Mouse (Mus musculus) C2C12 (cell line): ENCODE data around the gene Uba52.

Experiments
- CTCF ChIP-seq: IDR thresholded peaks from one replicate; pipeline ENCODE4 v1.5.1; 2011; ENCODE audit not compliant: control insufficient read depth, insufficient read depth, insufficient read length
- FOSL1 ChIP-seq: IDR thresholded peaks from one replicate; pipeline ENCODE4 v1.8.0; 2011; ENCODE audit warnings: mild to moderate bottlenecking, low read length; ENCODE audit not compliant: poor library complexity, insufficient read depth, severe bottlenecking
- MAX ChIP-seq: IDR thresholded peaks from one replicate; pipeline ENCODE4 v1.6.1; 2011; ENCODE audit warnings: mild to moderate bottlenecking, control low read depth
- MYOD1 ChIP-seq: IDR thresholded peaks from one replicate; pipeline ENCODE4 v1.6.1; 2011; ENCODE audit warnings: low read depth; ENCODE audit not compliant: control insufficient read depth, insufficient read length

DNA sequence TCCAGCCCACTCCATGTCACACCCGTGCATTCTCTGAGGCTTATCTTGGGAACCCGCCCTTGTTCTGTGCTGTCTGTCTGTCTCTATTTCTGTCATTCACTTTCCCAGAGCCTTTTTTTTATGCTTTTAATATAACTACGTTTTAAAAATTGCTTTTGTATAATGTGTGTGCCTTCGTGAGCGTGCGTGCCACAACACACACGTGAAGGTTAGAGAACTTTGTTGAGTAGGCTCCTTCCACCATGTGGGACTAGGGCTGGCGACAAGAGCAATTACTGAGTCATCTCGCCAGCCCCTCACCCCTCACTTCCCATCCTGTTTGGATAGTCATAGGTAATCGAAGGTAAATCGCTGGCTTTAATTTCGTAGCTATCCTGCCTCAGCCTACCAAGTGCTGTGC, 8.1 kb downstream of the Uba52 start:
- no peak for TF ChIP-seq CTCF
- TF ChIP-seq MAX: no peak
- TF ChIP-seq FOSL1: no peak
- TF ChIP-seq MYOD1: no peak
